Mouse (Mus musculus) granulocyte monocyte progenitor cell, adult 5-6 weeks (primary cell): Measurements from ENCODE around the gene Sept7. TPM values are rescaled to one million over a fixed set of nuclear protein-coding genes. Genes with fewer than 3 reads are reported as not detected.

Experiments
- ATAC-seq: replicated peaks from 2 replicates; pipeline ENCODE4 v1.8.0; 2016; ENCODE audit warnings: mild to moderate bottlenecking, moderate TSS enrichment, inconsistent platforms; ENCODE audit not compliant: poor library complexity, severe bottlenecking
- total RNA-seq, 2 experiments: library from RNA; stranded (forward) in 1 of 2; stranded (reverse) in 1 of 2; fragments of 200-712, 200-1000 nt in 1 of 2; fragments of >200 nt in 1 of 2; fragmentation: Nextera tagmentation in 1 of 2; gene quantifications; 2 replicates each; pipeline ENCODE4 v1.2.3; 2014 to 2017

Gene Sept7
- total RNA-seq, 2 experiments from 2014 or later: 128 to 283 TPM

- no peak for ATAC-seq
These were observed 105.3 kb downstream of the Sept7 start for GRCm38 (mm10) chr9:25357589-25357988.

- ATAC-seq: no peak
These were observed 105.8 kb downstream of the Sept7 start for GRCm38 (mm10) chr9:25358018-25358417.

Other genes starting within 250 kb of the Sept7 start
- gene Gm10181, start 163.0 kb upstream of the Sept7 start, total RNA-seq (2014; fragmentation: Nextera tagmentation): not detected in 2 replicates
- gene Gm10181, start 163.0 kb upstream of the Sept7 start, total RNA-seq (2017): not detected in 2 replicates
- 24.0 and 28.3 TPM in 2 replicates for gene Herpud2, start 100.6 kb upstream of the Sept7 start, total RNA-seq (2014; fragmentation: Nextera tagmentation)
- gene Herpud2, start 100.6 kb upstream of the Sept7 start, total RNA-seq (2017): 14.9 and 17.1 TPM in 2 replicates
- gene Eepd1, start 229.1 kb downstream of the Sept7 start, total RNA-seq (2014; fragmentation: Nextera tagmentation): 9.3 and 9.9 TPM in 2 replicates
- gene Eepd1, start 229.1 kb downstream of the Sept7 start, total RNA-seq (2017): 12.1 and 13.7 TPM in 2 replicates